Mouse (Mus musculus): Measurements from ENCODE around the gene Padi4.

Gene Padi4

GRCm38 (mm10) chr4:140740655-140741054, 33.4 kb downstream of the Padi4 start:
- DNase-seq (ENCODE audit: low read depth, low spot score): peak; percentile 53

- DNase-seq (ENCODE audit: low read depth, low spot score): no peak
Measured at GRCm38 (mm10) chr4:140732871-140733270, 41.2 kb downstream of the Padi4 start.

- DNase-seq (ENCODE audit: low read depth, low spot score): no peak
Measured at GRCm38 (mm10) chr4:140731654-140732053, 42.4 kb downstream of the Padi4 start.

GRCm38 (mm10) chr4:140726907-140727306, 47.1 kb downstream of the Padi4 start:
- DNase-seq (ENCODE audit: low read depth, low spot score): no peak

GRCm38 (mm10) chr4:140724739-140725138, 49.3 kb downstream of the Padi4 start:
- no peak for DNase-seq (ENCODE audit: low read depth, low spot score)

- peak; percentile 64 for DNase-seq (ENCODE audit: low read depth, low spot score)
Measured at GRCm38 (mm10) chr4:140723801-140724200, 50.2 kb downstream of the Padi4 start.

GRCm38 (mm10) chr4:140723192-140723591, 50.8 kb downstream of the Padi4 start:
- peak; percentile 20 for DNase-seq (ENCODE audit: low read depth, low spot score)

GRCm38 (mm10) chr4:140722710-140723109, 51.3 kb downstream of the Padi4 start:
- no peak for DNase-seq (ENCODE audit: low read depth, low spot score)

GRCm38 (mm10) chr4:140721968-140722490, 52.0 kb downstream of the Padi4 start:
- DNase-seq (ENCODE audit: low read depth, low spot score): no peak

GRCm38 (mm10) chr4:140720091-140720490, 53.9 kb downstream of the Padi4 start:
- DNase-seq (ENCODE audit: low read depth, low spot score): no peak

- DNase-seq (ENCODE audit: low read depth, low spot score): no peak
Measured at GRCm38 (mm10) chr4:140718436-140718835, 55.6 kb downstream of the Padi4 start.

GRCm38 (mm10) chr4:140716994-140717393, 57.0 kb downstream of the Padi4 start:
- no peak for DNase-seq (ENCODE audit: low read depth, low spot score)

GRCm38 (mm10) chr4:140714586-140714985, 59.5 kb downstream of the Padi4 start:
- DNase-seq (ENCODE audit: low read depth, low spot score): no peak

- DNase-seq (ENCODE audit: low read depth, low spot score): peak; percentile 70
Measured at GRCm38 (mm10) chr4:140713480-140714365, 60.3 kb downstream of the Padi4 start.

- no peak for DNase-seq (ENCODE audit: low read depth, low spot score)
Measured at GRCm38 (mm10) chr4:140711360-140711759, 62.7 kb downstream of the Padi4 start.

- no peak for DNase-seq (ENCODE audit: low read depth, low spot score)
Measured at GRCm38 (mm10) chr4:140710781-140711180, 63.3 kb downstream of the Padi4 start.

- no peak for DNase-seq (ENCODE audit: low read depth, low spot score)
Measured at GRCm38 (mm10) chr4:140709617-140710016, 64.4 kb downstream of the Padi4 start.

GRCm38 (mm10) chr4:140709111-140709510, 64.9 kb downstream of the Padi4 start:
- DNase-seq (ENCODE audit: low read depth, low spot score): no peak

GRCm38 (mm10) chr4:140708297-140708927, 65.6 kb downstream of the Padi4 start:
- DNase-seq (ENCODE audit: low read depth, low spot score): no peak

GRCm38 (mm10) chr4:140707615-140708014, 66.4 kb downstream of the Padi4 start:
- DNase-seq (ENCODE audit: low read depth, low spot score): no peak

GRCm38 (mm10) chr4:140704166-140704565, 69.9 kb downstream of the Padi4 start:
- no peak for DNase-seq (ENCODE audit: low read depth, low spot score)

GRCm38 (mm10) chr4:140703636-140704035, 70.4 kb downstream of the Padi4 start:
- no peak for DNase-seq (ENCODE audit: low read depth, low spot score)
